Mouse (Mus musculus): ENCODE results near the gene Thoc2.
A peak's percentile ranks its signal among the peaks of the same experiment; 100 is the strongest.

Gene Thoc2

GRCm38 (mm10) chrX:41920574-41920973, at the start of gene Thoc2:
Thoc2 (minus strand) TSS chrX:41920674.
- no peak for DNase-seq

- DNase-seq = no peak
Measured at GRCm38 (mm10) chrX:41970096-41970495, 49.6 kb upstream of the Thoc2 start.

- no peak for DNase-seq
Measured at GRCm38 (mm10) chrX:41969341-41969740, 48.9 kb upstream of the Thoc2 start.

- peak in 1 of 2 experiments; percentile 2 for DNase-seq
Measured at GRCm38 (mm10) chrX:41957161-41957560, 36.7 kb upstream of the Thoc2 start.

GRCm38 (mm10) chrX:41941840-41942239, 21.4 kb upstream of the Thoc2 start:
- no peak for DNase-seq

GRCm38 (mm10) chrX:41931821-41932220, 11.3 kb upstream of the Thoc2 start:
- DNase-seq = peak in 1 of 2 experiments; percentile 15

- no peak for DNase-seq
Measured at GRCm38 (mm10) chrX:41924708-41925107, 4.2 kb upstream of the Thoc2 start.

GRCm38 (mm10) chrX:41912061-41912401, 8.4 kb downstream of the Thoc2 start:
- DNase-seq = no peak

GRCm38 (mm10) chrX:41911390-41912060, 8.9 kb downstream of the Thoc2 start:
- peak; percentile 85 to 89 for DNase-seq

GRCm38 (mm10) chrX:41910981-41911380, 9.5 kb downstream of the Thoc2 start:
- peak; percentile 19 to 32 for DNase-seq

- peak in 1 of 2 experiments; percentile 2 for DNase-seq
Measured at GRCm38 (mm10) chrX:41910471-41910870, 10.0 kb downstream of the Thoc2 start.

GRCm38 (mm10) chrX:41884759-41885505, 35.5 kb downstream of the Thoc2 start:
- DNase-seq = no peak

- DNase-seq = peak in 1 of 2 experiments; percentile 35
Measured at GRCm38 (mm10) chrX:41876581-41876980, 43.9 kb downstream of the Thoc2 start.

- no peak for DNase-seq
Measured at GRCm38 (mm10) chrX:41837823-41838222, 82.7 kb downstream of the Thoc2 start.

GRCm38 (mm10) chrX:41805592-41805991, 114.9 kb downstream of the Thoc2 start:
- no peak for DNase-seq

GRCm38 (mm10) chrX:41793303-41793702, 127.2 kb downstream of the Thoc2 start:
- DNase-seq = no peak

All from cerebellum, postnatal 25 days (tissue).